In the genomic region with DNA sequence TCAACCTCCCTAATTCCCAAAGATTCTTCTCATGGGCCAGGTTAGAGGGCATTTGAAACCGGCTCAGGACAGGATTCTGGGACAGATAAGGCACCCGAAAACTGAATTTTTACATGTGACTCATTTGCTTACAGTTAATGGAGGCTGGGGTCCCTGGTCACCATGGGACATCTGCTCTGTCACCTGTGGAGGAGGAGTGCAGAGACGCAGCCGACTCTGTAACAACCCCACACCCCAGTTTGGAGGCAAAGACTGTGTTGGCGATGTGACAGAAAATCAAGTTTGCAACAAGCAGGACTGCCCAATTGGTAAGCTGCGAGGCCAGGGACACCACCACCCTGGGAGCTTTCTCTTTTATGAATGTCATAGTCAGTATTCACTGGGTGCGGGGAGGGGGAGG, we compare ENCODE assay signal across 21 mouse cellular contexts.
"Had no signal": no experiment of that assay in that cellular context is flagged by ENCODE, and none has a peak within 500 bp of the region (broad histone marks: within the 10 kb centered on the region; RNA-seq: fewer than 3 reads in every experiment).

No protein-coding gene starts in this region.

- H3K9me3 ChIP-seq: limb, embryonic 10.5 days; limb, embryonic 13.5 days; liver, embryonic 12.5 days; liver, embryonic 15.5 days; midbrain, embryonic 10.5 days; midbrain, embryonic 13.5 days; neural tube, embryonic 13.5 days; stomach, embryonic 15.5 days had no signal

- H3K4me1 ChIP-seq: liver, embryonic 12.5 days; liver, embryonic 15.5 days; stomach, embryonic 15.5 days had no signal

- H3K9ac ChIP-seq: limb, embryonic 13.5 days; liver, embryonic 12.5 days; liver, embryonic 15.5 days; midbrain, embryonic 13.5 days; neural tube, embryonic 13.5 days; stomach, embryonic 15.5 days had no signal

- H3K27me3 ChIP-seq: limb, embryonic 13.5 days; stomach, embryonic 15.5 days had no signal

- H3K27ac ChIP-seq: layer of hippocampus, adult 2 months; limb, embryonic 10.5 days; limb, embryonic 13.5 days; liver, embryonic 12.5 days; liver, embryonic 15.5 days; midbrain, embryonic 10.5 days; midbrain, embryonic 13.5 days; neural tube, embryonic 13.5 days; stomach, embryonic 15.5 days had no signal

- H3K4me2 ChIP-seq: limb, embryonic 13.5 days; liver, embryonic 12.5 days; liver, embryonic 15.5 days; midbrain, embryonic 13.5 days; neural tube, embryonic 13.5 days; stomach, embryonic 15.5 days had no signal

- H3K4me3 ChIP-seq: layer of hippocampus, adult 2 months; limb, embryonic 10.5 days; limb, embryonic 13.5 days; liver, embryonic 12.5 days; liver, embryonic 15.5 days; midbrain, embryonic 10.5 days; midbrain, embryonic 13.5 days; myocyte; neural tube, embryonic 13.5 days; stomach, embryonic 15.5 days had no signal

- ATAC-seq: intestine, postnatal 0 days; liver, embryonic 12.5 days; lung, postnatal 0 days; midbrain, embryonic 13.5 days; midbrain, embryonic 16.5 days had no signal

- DNase-seq: kidney, adult 8-10 months; layer of hippocampus, adult 9-11 months; liver; lung, adult 18-20 months; retina, postnatal 1 day; right cerebral cortex, postnatal 25 days; spleen, adult 18-20 months; thymus, postnatal 25 days had no signal

- H3K36me3 ChIP-seq: liver, embryonic 15.5 days; neural tube, embryonic 13.5 days had no signal
